Mouse (Mus musculus): ENCODE data around the gene Xndc1. TPM values are rescaled to one million over a fixed set of nuclear protein-coding genes. Genes with fewer than 3 reads are reported as not detected.
A peak's percentile ranks its signal among the peaks of the same experiment; 100 is the strongest.

Gene Xndc1
- polyA plus RNA-seq, 1 experiment from 2014 or later = 50.7 TPM

DNA sequence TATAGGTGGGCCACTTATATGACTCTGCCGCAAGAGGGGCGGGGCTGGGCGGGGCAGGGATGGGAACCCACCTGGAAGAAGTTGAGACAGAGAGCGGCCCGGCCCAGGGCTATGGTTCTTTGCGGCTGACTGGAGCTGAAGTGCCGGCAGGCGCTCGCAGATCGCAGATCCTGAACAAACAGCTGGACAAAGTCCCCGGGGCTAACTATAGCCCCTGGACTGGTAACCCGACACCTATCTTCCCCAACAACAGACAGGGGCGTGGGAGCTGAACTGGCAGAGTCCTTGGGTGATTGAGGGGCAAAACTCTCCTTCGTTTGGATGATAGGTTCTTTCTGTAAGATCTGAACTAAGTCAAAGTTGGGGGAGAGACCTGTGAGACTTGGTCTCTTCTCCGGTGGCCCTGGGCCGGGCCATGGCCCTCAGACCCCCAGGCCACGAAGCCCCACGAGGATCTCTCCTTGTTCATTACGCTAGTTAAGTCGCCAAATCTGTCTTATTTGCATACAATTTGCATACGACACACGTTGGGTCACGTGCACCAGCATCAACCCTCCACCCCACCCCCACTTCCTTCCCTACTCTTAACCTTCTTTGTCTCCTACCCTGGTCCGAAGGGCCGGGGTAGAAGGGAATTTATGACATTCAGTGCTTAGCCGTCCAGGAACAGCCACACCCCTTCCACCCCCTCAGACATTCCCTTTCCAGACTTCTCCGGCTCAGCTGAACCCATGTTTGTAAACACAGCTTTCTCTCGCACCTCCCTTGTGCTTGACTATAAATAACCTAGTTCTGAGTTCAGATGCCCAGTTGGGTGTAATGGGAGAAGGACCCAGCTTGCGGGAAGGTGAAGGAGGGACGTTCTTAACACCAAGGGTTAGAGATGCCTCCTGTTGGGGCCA lies 34.7 kb downstream of the Xndc1 start:
- Histone ChIP-seq H3K27me3 (ENCODE audit: poor library complexity, severe bottlenecking) (peaks cover 17% of the 10 kb centered on the region), H3K4me1 (peaks cover 44% of the 10 kb centered on the region), H3K4me3 (peak overlapping the region; percentile 50), H3K27ac (peak overlapping the region; percentile 79), H3K9me3 (no peaks in the 10 kb centered on the region), H3K36me3 (replicated peaks) (peaks cover 8% of the 10 kb centered on the region)
- peak; percentile 66 for DNase-seq (ENCODE audit: extremely low spot score, low spot score)
- 4% methylated on average over 30 of the region's 30 CpGs for WGBS

DNA sequence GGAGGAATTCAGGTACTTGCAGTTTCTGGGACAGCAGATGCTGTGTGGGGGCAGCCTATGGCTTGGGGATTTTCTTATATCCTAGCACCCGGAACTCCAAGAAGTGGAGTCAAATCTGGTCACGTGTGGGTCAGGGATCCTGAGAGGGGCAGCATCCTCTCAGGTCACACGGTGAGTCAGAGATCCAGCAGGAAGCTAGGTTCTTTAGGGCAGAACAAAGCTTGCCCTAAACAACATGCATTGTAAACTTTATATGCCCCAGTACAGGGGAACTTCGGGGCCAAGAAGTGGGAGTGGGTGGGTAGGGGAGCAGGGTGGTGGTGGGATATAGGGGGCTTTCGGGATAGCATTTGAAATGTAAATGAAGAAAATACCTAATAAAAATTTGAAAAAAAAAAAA lies 35.6 kb downstream of the Xndc1 start:
- Histone ChIP-seq H3K4me3 (peak overlapping the region; percentile 50; the same call in 1 of the 2 replicates), H3K27ac (peak overlapping the region; percentile 79), H3K9me3 (no peaks in the 10 kb centered on the region), H3K27me3 (ENCODE audit: poor library complexity, severe bottlenecking) (peaks cover 20% of the 10 kb centered on the region), H3K4me1 (peaks cover 44% of the 10 kb centered on the region), H3K36me3 (replicated peaks) (peaks cover 2% of the 10 kb centered on the region)
- 63% methylated on average over 5 of the region's 5 CpGs for WGBS
- DNase-seq (ENCODE audit: extremely low spot score, low spot score) = no peak

DNA sequence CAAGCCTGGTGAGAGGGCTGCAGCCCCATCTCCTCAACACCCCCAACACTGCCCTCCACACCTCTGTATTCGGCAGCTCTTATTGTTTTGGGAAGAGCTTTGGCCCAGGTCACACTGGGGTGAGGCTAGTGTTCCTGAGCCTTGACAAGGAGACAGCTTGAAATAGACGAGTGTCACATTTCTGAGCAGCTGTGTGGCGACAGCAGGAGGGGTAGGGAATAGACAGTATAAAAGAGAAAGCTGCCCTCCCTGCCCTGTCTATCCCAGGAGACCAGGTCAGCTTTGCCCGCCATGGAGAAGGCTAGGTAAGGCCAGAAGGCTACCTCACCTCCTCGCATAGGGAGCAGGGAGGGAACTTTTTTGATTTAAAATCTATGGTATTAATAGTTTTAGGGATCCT lies 36.2 kb downstream of the Xndc1 start, which contains the start of gene Art1:
Gene Art1 (plus strand): TSS at position 257 of the 400 bp plus-strand sequence.
- Histone ChIP-seq H3K9me3 (no peaks in the 10 kb centered on the region), H3K36me3 (replicated peaks) (no peaks in the 10 kb centered on the region; the same call in 1 of the 2 replicates), H3K4me3 (peak within 1 kb of the TSS; percentile 50; the same call in 1 of the 2 replicates), H3K27ac (peak within 1 kb of the TSS; percentile 79), H3K27me3 (ENCODE audit: poor library complexity, severe bottlenecking) (peaks cover 26% of the 10 kb centered on the region), H3K4me1 (peaks cover 47% of the 10 kb centered on the region)
- 41% methylated on average over 5 of the region's 5 CpGs for WGBS
- no peak for DNase-seq (ENCODE audit: extremely low spot score, low spot score)

DNA sequence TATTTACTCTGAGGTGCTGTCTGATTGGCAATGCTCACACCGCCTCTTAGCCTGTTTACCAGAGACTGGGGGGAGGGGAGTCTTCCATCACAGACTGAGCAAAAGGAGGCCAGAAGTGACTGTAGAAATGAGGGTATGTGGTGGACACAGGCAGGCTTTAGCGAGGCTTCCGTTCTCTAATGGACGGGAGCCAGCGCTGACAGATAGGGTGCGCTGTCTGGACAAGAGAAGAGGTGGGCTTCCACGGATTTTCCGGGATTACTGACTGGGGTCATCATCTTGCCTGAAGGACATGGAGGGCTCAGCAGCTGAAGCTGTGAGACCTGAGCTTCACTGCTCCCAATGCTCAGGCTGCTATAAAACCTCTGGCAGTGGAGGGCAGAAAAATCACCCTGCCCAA lies 36.9 kb downstream of the Xndc1 start:
- peaks cover 34% of the 10 kb centered on the region for H3K27me3 ChIP-seq (ENCODE audit: poor library complexity, severe bottlenecking)
- DNase-seq (ENCODE audit: extremely low spot score, low spot score) = no peak
- no peak overlapping the region for H3K4me3 ChIP-seq
- H3K27ac ChIP-seq = no peak overlapping the region
- peaks cover 54% of the 10 kb centered on the region for H3K4me1 ChIP-seq
- WGBS = 51% methylated on average over 8 of the region's 8 CpGs
- no peaks in the 10 kb centered on the region for H3K9me3 ChIP-seq
- no peaks in the 10 kb centered on the region for H3K36me3 ChIP-seq (replicated peaks)

DNA sequence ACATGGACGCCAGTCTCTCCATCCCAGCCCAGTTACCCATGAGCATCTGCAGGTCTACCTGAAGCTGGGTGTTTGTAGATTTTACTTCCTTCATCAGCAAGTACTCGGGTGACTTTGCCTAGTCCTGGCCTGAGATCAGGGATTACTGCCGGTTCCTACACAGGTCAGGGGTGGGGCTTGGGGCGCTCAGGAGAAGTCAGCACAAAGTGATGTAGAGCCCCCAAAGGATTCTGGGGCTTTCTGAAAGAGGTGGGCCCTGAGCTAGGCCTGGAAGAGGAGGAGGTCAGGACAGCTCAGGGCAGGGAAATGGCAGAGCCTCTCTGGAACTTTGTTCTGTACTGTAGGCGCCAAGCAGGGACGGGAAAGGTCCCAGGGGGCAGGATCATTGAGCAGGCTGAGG lies 37.4 kb downstream of the Xndc1 start:
- peaks cover 56% of the 10 kb centered on the region for H3K4me1 ChIP-seq
- no peaks in the 10 kb centered on the region for H3K36me3 ChIP-seq (replicated peaks)
- peaks cover 38% of the 10 kb centered on the region for H3K27me3 ChIP-seq (ENCODE audit: poor library complexity, severe bottlenecking)
- 51% methylated on average over 6 of the region's 6 CpGs for WGBS
- H3K27ac ChIP-seq = peak overlapping the region; percentile 60; the same call in 1 of the 2 replicates
- no peak for DNase-seq (ENCODE audit: extremely low spot score, low spot score)
- H3K9me3 ChIP-seq = no peaks in the 10 kb centered on the region
- no peak overlapping the region for H3K4me3 ChIP-seq

DNA sequence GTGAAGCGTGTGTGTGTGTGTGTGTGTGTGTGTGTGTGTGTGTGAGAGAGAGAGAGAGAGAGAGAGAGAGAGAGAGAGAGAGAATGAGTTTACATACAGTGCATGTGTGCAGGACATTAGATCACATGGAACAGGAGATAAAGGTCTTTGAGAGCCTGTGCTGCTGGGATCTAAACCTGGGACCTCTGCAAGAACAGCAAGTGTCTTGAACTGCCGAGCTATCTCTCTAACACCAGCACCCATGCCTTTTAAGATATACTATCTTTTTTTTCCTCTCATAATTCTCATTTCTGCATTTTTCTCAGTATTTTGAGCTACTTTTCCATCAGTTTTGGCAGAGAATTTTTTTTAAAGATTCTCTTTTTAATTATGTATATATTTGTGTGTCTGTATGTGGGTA lies 38.2 kb downstream of the Xndc1 start:
- no peak for DNase-seq (ENCODE audit: extremely low spot score, low spot score)
- 95% methylated on average over 2 of the region's 2 CpGs for WGBS
- H3K9me3 ChIP-seq = no peaks in the 10 kb centered on the region

DNA sequence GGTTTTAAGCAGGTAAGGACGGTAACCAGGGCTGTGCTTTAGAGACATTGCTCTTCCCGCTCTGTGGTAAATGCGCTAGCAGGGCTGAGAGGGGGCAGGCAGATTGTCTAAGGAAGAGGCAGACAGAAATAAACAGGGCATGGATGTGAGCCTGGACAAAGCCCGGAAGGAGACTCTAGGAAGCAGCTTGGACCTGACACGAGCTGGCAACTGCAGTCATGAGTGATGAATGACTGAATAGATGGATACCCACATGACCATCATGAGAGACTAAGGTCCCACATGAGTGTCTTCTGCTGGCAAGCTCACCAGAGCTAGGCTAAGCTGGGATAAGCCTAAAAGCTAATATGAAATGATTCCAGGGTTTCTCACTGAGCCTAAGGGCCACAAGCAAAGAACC lies 38.8 kb downstream of the Xndc1 start:
- no peak overlapping the region for H3K27ac ChIP-seq
- peaks cover 32% of the 10 kb centered on the region for H3K27me3 ChIP-seq (ENCODE audit: poor library complexity, severe bottlenecking)
- peaks cover 53% of the 10 kb centered on the region for H3K4me1 ChIP-seq
- H3K36me3 ChIP-seq (replicated peaks) = no peaks in the 10 kb centered on the region
- 86% methylated on average over 5 of the region's 5 CpGs for WGBS
- H3K4me3 ChIP-seq = no peak overlapping the region
- no peaks in the 10 kb centered on the region for H3K9me3 ChIP-seq
- no peak for DNase-seq (ENCODE audit: extremely low spot score, low spot score)

More for the DNA sequence above, 38.2 kb downstream of the Xndc1 start:
- no peaks in the 10 kb centered on the region for H3K36me3 ChIP-seq (replicated peaks)
- H3K4me1 ChIP-seq = peaks cover 56% of the 10 kb centered on the region
- H3K27ac ChIP-seq = no peak overlapping the region
- peaks cover 37% of the 10 kb centered on the region for H3K27me3 ChIP-seq (ENCODE audit: poor library complexity, severe bottlenecking)
- no peak overlapping the region for H3K4me3 ChIP-seq

DNA sequence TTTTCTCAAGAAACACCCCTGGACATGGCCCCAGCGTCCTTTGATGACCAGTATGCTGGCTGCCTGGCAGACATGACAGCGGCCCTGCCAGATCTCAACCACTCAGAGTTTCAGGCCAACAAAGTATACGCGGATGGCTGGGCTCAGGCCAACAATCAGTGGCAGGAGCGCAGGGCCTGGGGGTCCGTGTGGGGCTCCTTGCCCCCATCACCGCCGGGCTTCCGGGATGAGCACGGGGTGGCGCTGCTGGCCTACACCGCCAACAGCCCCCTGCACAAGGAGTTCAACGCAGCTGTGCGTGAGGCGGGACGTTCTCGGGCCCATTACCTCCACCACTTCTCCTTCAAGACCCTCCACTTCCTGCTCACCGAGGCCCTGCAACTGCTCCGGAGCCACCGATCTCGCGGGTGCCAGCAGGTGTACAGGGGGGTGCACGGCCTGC lies 41.4 kb downstream of the Xndc1 start:
- no peak for DNase-seq (ENCODE audit: extremely low spot score, low spot score)
- H3K27ac ChIP-seq = peak overlapping the region; percentile 77
- H3K4me1 ChIP-seq = peaks cover 27% of the 10 kb centered on the region
- no peaks in the 10 kb centered on the region for H3K36me3 ChIP-seq (replicated peaks)
- WGBS = 22% methylated on average over 23 of the region's 23 CpGs
- H3K27me3 ChIP-seq (ENCODE audit: poor library complexity, severe bottlenecking) = peaks cover 27% of the 10 kb centered on the region
- no peaks in the 10 kb centered on the region for H3K9me3 ChIP-seq
- H3K4me3 ChIP-seq = peak overlapping the region; percentile 46

DNA sequence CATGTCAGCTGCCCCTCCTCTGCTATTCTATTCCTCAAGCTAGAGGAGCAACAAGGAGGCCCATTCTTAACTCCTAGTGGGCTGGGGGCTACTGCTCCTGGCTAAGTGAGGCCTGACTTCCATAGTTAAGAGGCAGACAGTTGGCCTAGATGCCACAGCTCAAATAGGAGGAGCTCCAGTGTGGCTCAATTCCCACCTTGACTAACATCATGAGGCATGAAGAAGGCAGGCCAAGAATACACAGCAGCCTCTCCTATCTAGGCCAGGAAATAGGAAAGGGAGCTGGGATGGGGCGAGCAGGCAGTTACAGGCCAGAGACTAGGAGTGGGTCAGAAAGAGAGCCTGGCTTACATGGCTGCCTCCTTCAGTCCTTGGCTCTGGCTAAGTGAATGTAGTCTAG lies 42.9 kb downstream of the Xndc1 start:
- Histone ChIP-seq H3K4me1 (peaks cover 13% of the 10 kb centered on the region), H3K9me3 (no peaks in the 10 kb centered on the region), H3K27me3 (ENCODE audit: poor library complexity, severe bottlenecking) (peaks cover 27% of the 10 kb centered on the region), H3K36me3 (replicated peaks) (no peaks in the 10 kb centered on the region), H3K4me3 (no peak overlapping the region), H3K27ac (no peak overlapping the region)
- WGBS = 95% methylated on average over 1 of the region's 1 CpGs
- DNase-seq (ENCODE audit: extremely low spot score, low spot score) = no peak

DNA sequence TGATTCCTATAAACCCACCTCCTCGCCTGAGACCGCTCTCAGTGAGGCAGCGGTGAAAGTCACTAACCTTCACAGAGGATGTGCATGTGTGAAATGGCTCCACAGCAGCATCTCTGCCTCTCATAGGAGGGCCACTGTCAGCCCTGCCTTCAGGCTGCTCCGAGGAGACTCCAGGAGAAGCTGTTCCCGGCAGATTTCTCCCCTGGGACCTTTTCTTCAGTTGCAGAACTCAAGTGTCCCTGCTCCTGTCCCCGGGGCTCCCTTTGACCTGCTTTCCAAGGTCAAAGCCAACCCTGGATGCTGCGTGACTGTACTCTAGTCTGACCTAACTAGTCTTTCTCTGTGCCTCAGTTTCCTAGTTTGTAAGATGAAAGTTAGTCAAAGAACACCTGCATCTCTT lies 43.9 kb downstream of the Xndc1 start, which contains the start of gene Art5:
Gene Art5 (minus strand): TSS at position 319 of the 400 bp plus-strand sequence.
- DNase-seq (ENCODE audit: extremely low spot score, low spot score) = no peak
- H3K4me3 ChIP-seq = no peak within 1 kb of the TSS
- H3K27me3 ChIP-seq (ENCODE audit: poor library complexity, severe bottlenecking) = peaks cover 27% of the 10 kb centered on the region
- peaks cover 13% of the 10 kb centered on the region for H3K4me1 ChIP-seq
- 83% methylated on average over 7 of the region's 7 CpGs for WGBS
- no peaks in the 10 kb centered on the region for H3K36me3 ChIP-seq (replicated peaks)
- H3K9me3 ChIP-seq = no peaks in the 10 kb centered on the region
- H3K27ac ChIP-seq = no peak within 1 kb of the TSS

DNA sequence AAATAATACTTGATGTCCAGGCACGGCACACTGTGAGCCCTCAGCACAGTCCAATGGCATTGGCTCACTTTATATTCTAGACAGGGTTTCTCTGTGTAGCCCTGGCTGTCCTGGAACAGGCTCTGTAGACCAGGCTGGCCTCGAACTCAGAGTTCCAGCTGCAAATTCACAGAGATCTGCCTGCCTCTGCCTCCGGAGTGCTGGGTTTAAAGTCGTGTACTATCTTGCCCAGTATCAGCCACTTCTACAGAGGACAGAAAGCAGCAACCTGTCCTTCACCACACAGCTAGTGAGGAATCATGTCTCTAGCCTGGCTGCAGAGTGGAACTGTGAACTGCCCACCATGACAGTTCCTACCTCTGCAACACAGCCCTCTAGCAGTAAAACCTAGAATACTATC lies 44.4 kb downstream of the Xndc1 start:
- no peak for DNase-seq (ENCODE audit: extremely low spot score, low spot score)
- peaks cover 27% of the 10 kb centered on the region for H3K27me3 ChIP-seq (ENCODE audit: poor library complexity, severe bottlenecking)

DNA sequence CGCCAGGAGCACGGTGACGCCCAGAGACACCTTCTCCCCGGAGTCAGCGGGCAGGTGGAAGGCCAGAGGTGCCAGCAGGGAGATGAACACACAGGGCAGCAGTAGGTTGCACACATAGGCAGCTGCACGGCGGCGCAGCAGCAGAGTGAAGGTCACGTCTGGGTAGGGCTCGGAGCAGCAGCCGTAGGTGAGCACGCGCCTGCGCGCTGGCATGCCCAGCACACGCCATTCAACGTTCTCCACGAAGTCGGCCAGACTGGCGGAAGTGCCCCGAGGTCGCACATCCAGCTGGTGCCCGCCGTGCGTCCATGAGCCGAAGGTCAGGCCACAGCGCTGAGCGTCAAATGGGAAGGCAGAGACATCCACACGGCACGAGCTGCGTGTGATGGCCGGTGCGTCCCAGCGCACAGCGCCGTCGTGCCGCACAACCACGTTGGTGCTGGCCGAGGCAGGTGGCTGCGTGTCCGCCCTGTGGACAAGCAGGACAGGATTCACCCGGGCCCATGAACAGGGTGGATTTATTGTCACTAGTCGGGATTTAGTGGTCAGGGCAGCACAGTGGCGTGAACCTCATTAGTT lies 47.9 kb downstream of the Xndc1 start:
- Histone ChIP-seq H3K27ac (no peak overlapping the region), H3K4me1 (no peaks in the 10 kb centered on the region), H3K4me3 (no peak overlapping the region), H3K36me3 (replicated peaks) (peaks cover 3% of the 10 kb centered on the region), H3K27me3 (ENCODE audit: poor library complexity, severe bottlenecking) (0 out of 2 replicates have a peak, but pooled peaks cover 1% of the 10 kb centered on the region), H3K9me3 (no peaks in the 10 kb centered on the region)
- 88% methylated on average over 45 of the region's 45 CpGs for WGBS
- no peak for DNase-seq (ENCODE audit: extremely low spot score, low spot score)

More for the DNA sequence above, 44.4 kb downstream of the Xndc1 start:
- WGBS = 88% methylated on average over 4 of the region's 4 CpGs
- H3K27ac ChIP-seq = no peak overlapping the region
- no peak overlapping the region for H3K4me3 ChIP-seq
- H3K4me1 ChIP-seq = peaks cover 13% of the 10 kb centered on the region
- H3K36me3 ChIP-seq (replicated peaks) = no peaks in the 10 kb centered on the region
- H3K9me3 ChIP-seq = no peaks in the 10 kb centered on the region

Data from forebrain, embryonic 10.5 days (tissue).